Mouse (Mus musculus) liver, postnatal 0 days (tissue): ENCODE measurements around the gene Rab26.

Experiments
- CTCF ChIP-seq: sonication (generic); IDR thresholded peaks from 2 replicates; pipeline ENCODE4 v1.5.1; 2016; ENCODE audit warnings: antibody characterized with exemption, low read depth
- EP300 ChIP-seq: IDR thresholded peaks from 2 replicates; pipeline ENCODE4 v1.6.1; 2016; ENCODE audit warnings: antibody characterized with exemption, low read depth, mild to moderate bottlenecking

GRCm38 (mm10) chr17:24551050-24551444 is 17.0 kb upstream of the Rab26 start:
- no peak for TF ChIP-seq CTCF
- TF ChIP-seq EP300, result no peak
